Mouse (Mus musculus) ES-Bruce4 (cell line): ENCODE measurements around the gene Gdap1l1.
A peak's percentile ranks its signal among the peaks of the same experiment; 100 is the strongest.

ENCODE experiments used
- CTCF ChIP-seq: IDR thresholded peaks from one replicate; pipeline ENCODE4 v1.8.1; 2011; ENCODE audit warnings: low read depth, low read length
- EP300 ChIP-seq: IDR thresholded peaks from 2 replicates; pipeline ENCODE4 v1.6.1; 2011; ENCODE audit warnings: low read depth, low read length; ENCODE audit not compliant: insufficient read depth

GRCm38 (mm10) chr2:163472466-163472851, 34.2 kb downstream of the Gdap1l1 start, which contains the start of gene Fitm2:
- TF ChIP-seq CTCF (peak; percentile 99), EP300 (peak; percentile 53; the same call in 1 of the 2 replicates)
